Mouse (Mus musculus) T-cell, adult 2 months (primary cell): ENCODE data around the gene Sln.

Source experiments
- DNase-seq: peaks from one replicate; pipeline ENCODE4 v3.0.0; 2022; ENCODE audit warnings: low spot score

Gene Sln

GRCm38 (mm10) chr9:53849864-53850263 is at the start of gene Sln:
Sln (plus strand) TSS chr9:53850164.
- DNase-seq: no peak

DNA sequence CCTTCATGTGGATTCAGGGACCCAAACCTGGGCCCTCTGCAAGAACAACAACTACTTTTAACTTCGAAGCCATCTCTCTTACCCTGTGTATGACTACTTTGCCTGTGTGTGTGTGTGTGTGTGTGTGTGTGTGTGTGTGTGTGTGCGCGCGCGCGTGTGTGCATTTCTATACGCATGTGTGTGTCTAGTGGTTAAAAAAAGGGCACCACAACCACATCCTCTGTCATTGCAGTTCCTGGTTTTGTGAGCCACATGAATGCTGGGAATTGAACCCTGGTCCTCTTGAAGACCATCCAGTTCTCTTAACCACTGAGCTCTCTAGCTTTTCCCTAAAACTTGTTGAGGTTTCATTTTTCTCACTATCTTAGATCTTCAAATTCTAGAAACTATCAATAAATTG is 47.0 kb upstream of the Sln start:
- DNase-seq: peak; percentile 34

DNA sequence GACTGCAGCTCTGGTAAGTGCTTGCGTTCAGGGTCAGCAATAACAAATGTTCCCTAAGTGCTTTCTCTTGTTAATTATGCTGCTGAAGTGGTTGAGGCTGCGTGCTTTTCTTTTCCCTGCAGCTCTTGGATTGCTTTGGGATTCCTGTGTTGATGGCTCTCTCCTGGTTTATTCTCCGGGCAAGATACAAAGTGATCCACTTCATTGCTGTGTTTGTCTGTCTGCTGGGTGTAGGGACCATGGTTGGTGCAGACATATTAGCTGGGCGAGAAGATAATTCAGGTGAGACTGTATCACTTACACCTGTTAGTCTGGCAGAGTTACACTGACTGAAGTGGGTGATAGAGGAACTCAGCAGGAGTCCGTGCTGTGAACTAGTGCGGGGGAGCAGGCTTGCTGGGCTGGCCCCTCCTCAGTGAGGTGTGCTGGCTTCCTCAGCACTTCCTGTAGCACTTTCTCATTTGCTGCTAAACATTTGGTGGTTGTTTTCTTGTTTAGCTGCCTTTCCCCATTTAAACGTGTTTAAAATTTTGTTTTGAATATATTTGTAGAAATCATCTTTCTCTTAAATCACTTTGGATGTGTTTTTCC is 43.4 kb upstream of the Sln start:
- DNase-seq: peak; percentile 44

- no peak for DNase-seq
Measured at GRCm38 (mm10) chr9:53813418-53813817, 36.5 kb upstream of the Sln start.

- peak; percentile 57 for DNase-seq
Measured at GRCm38 (mm10) chr9:53818760-53819159, 31.2 kb upstream of the Sln start.

- no peak for DNase-seq
Measured at GRCm38 (mm10) chr9:53825318-53825717, 24.6 kb upstream of the Sln start.

DNA sequence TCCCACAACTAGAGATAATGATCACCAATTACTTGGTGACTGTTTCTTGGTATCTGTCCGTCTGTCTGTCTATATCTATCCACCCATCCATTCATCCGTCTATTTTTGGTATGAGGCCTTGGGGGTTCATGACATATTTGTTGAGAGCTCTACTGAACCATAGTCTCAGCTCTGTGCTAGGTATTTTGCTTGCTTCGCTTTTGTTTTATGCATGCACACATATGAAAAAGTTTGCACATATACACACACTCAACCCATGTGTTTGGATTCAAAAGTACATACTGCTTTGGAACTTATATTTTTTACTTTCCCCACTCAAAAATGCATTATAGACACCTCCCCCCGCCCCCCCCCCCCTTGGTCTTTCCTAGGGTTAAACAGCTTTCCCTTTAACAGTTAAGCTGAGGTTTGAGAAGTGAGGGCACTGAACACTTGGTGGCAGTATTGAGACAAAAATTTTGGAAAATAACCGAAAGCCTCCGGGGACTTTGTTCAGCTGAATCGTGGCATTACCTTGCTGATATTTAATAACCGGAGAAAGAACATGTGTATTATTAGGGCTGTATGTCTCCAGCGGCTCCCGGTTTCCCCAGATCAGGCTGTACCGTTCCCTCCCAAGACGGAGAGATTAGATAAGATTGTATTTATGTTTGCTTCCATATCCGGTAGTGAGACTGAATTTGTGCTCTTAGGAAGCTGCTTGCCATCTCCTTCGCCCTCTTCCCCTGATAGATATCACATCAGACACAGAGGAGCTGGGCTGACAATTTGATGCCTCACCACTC is 20.7 kb upstream of the Sln start:
- peak; percentile 24 for DNase-seq

GRCm38 (mm10) chr9:53829866-53830209 is 20.1 kb upstream of the Sln start:
- no peak for DNase-seq

DNA sequence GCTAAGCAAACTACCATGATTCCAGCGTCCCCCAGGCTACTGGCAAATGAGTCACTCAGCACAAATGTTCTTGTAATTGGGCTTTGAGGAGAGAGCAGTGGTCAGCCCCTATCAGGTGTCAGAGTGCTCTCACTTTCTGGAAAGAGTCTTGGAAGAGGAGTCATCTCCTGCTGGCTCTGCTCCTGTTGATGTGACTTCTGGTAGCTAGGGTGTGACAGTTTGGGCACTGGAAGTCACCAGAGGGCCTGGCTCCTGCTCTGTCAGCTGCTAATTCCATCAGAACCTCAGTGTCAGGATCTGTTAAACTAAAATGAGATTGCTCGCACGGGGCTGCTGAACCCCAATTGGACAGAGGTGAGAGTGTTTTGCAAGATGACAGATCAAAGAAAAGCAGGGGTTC is 14.9 kb upstream of the Sln start:
- no peak for DNase-seq

GRCm38 (mm10) chr9:53835976-53836375 is 14.0 kb upstream of the Sln start:
- DNase-seq: no peak

GRCm38 (mm10) chr9:53838816-53839215 is 11.1 kb upstream of the Sln start:
- DNase-seq: no peak

GRCm38 (mm10) chr9:53848548-53848947 is 1.4 kb upstream of the Sln start:
- no peak for DNase-seq

GRCm38 (mm10) chr9:53852158-53852557 is 2.2 kb downstream of the Sln start:
- DNase-seq: no peak

GRCm38 (mm10) chr9:53853672-53854071 is 3.7 kb downstream of the Sln start:
- DNase-seq: no peak

DNA sequence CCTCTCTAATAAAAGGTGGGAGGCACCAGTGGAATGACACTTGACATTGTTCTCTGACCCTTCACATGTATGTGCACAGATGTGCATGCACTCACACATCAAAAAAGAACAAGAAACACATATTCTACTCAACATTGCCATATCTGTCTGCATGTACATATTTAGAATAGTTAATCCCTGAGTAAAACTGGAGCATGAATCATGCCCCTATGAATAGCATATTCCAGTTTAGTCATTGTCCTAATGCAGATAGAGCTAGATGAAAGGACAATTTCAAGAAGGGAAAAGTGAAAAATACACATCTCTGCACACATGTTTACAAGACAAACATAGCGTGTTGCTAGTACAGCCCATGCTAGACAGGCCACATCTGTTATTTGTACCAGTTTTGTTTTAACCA is 4.6 kb downstream of the Sln start:
- no peak for DNase-seq

- DNase-seq: no peak
Measured at GRCm38 (mm10) chr9:53857864-53858263, 7.9 kb downstream of the Sln start.

DNA sequence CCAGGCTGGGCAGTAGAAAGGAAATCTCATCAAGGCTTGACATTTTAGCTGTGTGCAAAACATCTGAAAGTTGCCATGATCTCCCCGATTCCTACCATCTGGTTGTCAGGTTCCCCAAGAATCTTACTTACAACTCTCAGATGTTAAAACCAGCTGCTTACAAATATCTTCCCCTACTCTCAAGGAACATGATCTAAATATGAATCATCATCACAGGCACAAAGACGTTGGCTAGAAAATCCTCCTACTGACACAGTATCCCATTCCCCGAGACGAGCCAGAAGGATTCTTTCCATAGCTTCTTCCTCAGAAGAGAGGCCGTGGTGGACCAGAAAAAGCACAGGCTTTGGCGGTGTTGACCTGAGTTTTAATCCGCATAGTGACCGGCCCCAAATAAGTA is 23.3 kb downstream of the Sln start:
- no peak for DNase-seq

- DNase-seq: no peak
Measured at GRCm38 (mm10) chr9:53877423-53877822, 27.5 kb downstream of the Sln start.

- DNase-seq: no peak
Measured at GRCm38 (mm10) chr9:53883588-53884280, 33.8 kb downstream of the Sln start.

DNA sequence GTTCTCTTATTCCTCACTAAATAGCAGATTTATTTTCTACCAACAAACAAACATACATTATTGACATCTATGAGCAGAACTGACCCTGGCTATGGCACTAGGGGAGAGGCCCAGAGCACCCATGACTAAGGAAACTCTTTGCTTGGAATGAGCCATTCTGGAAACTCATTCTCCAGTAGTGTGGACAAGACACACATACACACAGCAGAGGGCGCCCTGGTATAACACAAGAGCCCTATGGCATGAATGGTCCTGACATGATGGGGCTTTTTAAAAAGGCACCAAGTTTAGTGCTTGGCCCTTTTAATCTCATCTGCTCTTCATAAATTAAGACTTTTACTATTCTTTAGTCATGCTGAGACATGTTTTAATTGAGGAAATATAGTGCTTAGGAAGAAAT is 40.1 kb downstream of the Sln start:
- no peak for DNase-seq

- DNase-seq: no peak
Measured at GRCm38 (mm10) chr9:53895827-53896226, 45.9 kb downstream of the Sln start.

GRCm38 (mm10) chr9:53899836-53900235 is 49.9 kb downstream of the Sln start:
- DNase-seq: no peak

- no peak for DNase-seq
Measured at GRCm38 (mm10) chr9:53903215-53903842, 53.4 kb downstream of the Sln start.
